Mouse (Mus musculus) ES-E14 (cell line): ENCODE data around the gene Gm21586.
"Not testable (repeated sequence)": the region's sequence is repeated elsewhere in the genome, so short reads cannot be mapped to it uniquely, and the experiment has no call there.

Experiments used
- CHD2 ChIP-seq: IDR thresholded peaks from 2 replicates; pipeline ENCODE4 v1.6.1; 2014; ENCODE audit warnings: mild to moderate bottlenecking, low read depth, low read length, inconsistent platforms
- HCFC1 ChIP-seq: IDR thresholded peaks from 2 replicates; pipeline ENCODE4 v1.6.1; 2012; ENCODE audit warnings: low read length, inconsistent platforms, borderline replicate concordance; ENCODE audit not compliant: insufficient read depth
- MAFK ChIP-seq: IDR thresholded peaks from 2 replicates; pipeline ENCODE4 v1.6.1; 2014; ENCODE audit warnings: mild to moderate bottlenecking, low read depth, low read length, inconsistent platforms; ENCODE audit not compliant: insufficient read depth
- ZC3H11A ChIP-seq: IDR thresholded peaks from 2 replicates; pipeline ENCODE4 v1.6.1; 2012; ENCODE audit warnings: low read depth, mild to moderate bottlenecking, inconsistent platforms, low read length, borderline replicate concordance
- ZNF384 ChIP-seq: IDR thresholded peaks from 2 replicates; pipeline ENCODE4 v1.6.1; 2012; ENCODE audit warnings: low read depth, low read length, inconsistent platforms

GRCm38 (mm10) chr4:42439078-42439477 lies at the start of gene Gm21586:
- not testable (repeated sequence) for TF ChIP-seq ZNF384, CHD2, ZC3H11A, HCFC1, MAFK
